Mouse (Mus musculus): Measurements from ENCODE around the gene Faf1. TPM values are rescaled to one million over a fixed set of nuclear protein-coding genes. Genes with fewer than 3 reads are reported as not detected.
"Not testable (repeated sequence)": the region's sequence is repeated elsewhere in the genome, so short reads cannot be mapped to it uniquely, and the experiment has no call there.

Gene Faf1
- total RNA-seq, 2 experiments from 2014 or later, result 24.9 to 27.2 TPM

DNA sequence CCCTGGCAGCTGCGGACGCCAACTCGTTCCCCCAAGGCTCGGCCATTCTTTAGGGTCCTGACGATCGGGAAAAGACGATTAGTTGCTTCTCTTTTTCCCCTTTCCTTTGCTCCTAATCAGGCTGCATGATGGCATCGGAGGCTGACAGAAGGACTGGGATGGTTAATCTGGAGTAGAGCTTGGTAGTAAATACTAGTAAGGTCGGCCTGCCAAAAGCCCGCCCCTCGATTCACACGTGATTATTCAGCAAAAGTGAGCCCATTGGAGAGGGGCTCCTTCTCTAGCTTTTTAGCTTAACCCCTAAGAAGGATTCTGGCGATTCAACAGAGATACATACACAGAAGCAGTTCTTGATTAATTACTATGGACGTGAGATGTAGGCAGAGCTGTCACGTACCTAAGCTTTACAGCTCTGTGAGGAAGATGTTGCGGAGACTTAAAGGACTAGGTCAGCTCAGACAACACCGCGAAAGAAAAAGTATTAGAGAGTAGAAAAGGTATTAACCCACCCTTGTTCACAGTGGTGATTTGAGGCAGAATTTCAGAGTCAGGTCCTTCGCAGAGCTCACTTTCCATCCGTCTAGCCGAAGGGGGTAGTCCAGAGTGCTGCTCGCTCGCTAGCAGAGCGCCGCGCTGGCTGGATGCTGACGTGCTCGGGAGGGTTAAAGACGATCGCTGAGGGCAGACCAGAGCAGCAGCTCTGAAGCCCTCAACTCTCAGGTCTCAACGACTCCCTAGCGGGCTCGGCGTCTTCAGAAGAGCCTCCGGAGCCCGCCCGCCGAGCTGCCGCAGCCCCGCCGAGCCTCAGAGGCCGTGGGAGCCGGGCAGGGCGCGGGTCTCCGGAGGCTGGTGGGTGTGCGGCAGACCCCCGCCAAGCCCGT lies 11.0 kb upstream of the Faf1 start:
- DNase-seq (ENCODE audit: low spot score in 2 of 2), result peak; percentile 46 to 80

DNA sequence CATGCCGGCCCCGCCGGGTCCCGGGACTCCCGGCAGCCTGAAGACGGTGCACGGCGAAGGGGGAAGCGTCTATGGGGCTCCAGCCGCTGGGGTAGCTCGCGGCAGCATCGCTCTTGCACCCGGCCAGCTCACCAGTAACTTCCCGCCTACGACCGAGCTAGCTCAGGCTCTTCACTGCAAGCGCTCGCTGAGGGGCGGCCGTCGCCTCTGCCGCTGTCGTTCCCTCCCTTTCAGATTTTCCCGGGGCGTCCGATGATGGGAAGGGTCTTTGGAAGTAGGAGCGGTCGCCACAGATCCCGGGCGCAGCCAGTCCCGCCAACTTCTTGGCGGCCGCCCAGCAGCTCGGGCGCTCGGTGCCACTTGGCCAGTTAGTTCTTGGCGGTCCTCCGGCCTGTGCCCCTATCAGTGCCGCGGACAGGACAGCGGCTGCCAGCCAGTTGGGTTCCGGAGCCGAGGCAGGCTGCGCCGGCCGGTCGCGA lies 10.4 kb upstream of the Faf1 start:
- DNase-seq (ENCODE audit: low spot score in 2 of 2), result peak; percentile 58 to 60

DNA sequence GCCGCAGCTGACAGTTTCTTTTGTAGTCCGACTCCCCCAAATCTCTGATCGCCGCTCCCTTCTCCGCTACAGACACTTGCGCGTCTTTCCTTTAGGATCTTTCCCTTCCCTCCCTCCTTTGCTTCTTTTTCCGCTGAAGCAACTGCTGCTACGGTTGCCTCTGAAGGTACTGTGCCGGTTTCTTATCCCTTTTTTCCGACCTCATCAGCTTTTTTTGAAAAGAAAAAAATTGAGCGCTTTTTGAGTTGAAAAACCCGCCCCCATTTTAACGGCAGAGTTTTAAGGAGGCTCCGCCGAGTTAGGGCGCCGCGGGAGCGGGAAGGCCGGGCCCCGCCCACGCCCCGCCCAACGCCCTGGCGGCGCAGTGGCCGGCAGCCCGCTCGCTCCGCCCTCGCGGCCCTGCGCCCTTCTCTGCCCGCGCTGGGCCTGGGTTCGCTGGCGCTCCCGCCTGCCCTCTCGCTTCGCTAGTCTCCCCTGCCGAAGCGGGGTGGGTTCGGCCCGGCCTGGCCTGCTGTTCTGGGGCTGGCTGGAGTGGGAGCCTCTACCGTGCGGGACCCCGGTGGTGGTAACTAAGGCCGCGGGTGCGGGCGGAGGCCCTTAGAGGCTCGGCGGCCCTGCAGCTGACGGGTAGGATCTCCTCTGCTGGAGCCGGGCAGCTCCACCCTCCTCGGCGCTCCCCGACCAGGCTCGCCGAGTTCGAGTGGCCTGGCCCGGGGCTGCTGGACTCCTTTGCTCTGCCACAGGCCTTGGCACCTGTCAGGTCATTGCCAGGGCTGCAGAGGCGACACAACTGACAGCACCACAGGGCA lies 9.7 kb upstream of the Faf1 start, which contains the start of gene Cdkn2c:
Cdkn2c (minus strand) TSS at position 729 of the 809 bp plus-strand sequence.
- DNase-seq (ENCODE audit: low spot score in 2 of 2), result peak; percentile 65 to 75

DNA sequence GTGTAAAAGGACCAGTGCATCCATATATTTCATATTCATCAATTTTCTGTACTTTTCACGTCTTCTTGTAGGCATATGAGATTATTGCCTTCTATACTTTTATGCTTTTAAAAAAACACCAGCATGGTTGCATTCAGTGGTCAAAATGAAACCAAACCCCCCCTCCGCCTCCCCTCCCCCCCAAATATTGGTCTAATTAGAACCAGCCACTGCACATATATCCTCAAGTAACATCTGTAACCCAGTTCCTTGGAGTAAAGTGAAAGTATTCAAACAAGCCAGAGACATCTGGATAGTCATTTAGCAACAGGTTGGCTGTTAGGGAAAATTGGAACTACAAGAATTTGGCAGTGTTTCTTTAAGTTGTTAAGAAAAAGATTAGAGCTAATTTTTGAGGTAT lies 8.9 kb upstream of the Faf1 start:
- no peak for DNase-seq (ENCODE audit: low spot score in 2 of 2)

DNA sequence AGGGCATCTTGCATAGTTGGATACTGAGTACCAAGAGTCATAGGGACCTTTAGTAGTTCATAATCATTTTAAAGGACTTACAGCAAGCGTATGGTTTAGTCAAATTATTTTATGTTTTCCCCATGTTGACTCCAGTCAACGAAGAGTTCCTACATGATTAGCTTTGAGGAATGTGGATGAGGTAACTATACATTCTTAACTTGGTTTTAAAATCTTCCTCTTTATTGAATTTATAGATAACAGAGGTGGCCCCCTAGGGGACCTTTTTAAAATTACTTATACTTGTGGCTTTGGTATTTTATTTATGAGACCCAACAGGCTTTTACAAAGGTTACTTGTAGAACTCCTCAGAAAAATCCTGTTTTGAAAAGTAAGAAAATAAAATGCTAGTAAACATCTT lies 6.2 kb upstream of the Faf1 start:
- no peak for DNase-seq (ENCODE audit: low spot score in 2 of 2)

DNA sequence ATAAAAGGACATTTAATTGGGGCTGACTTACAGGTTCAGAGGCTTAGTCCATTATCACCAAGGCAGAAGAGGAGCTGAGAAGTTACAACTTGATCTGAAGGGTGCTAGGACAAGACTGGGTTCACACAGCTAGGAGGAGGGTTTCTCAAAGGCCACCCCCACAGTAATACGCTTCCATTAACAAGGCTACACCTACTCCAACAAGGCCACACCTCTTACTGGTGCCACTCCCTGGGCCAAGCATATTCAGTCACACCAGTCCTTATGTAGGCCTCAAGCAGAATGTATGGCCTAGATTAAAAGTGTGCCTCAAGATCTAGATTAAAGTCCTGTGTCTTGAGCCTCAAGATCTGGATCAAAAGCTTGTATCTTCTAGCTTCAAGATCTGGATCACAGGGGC lies 4.4 kb upstream of the Faf1 start:
- DNase-seq (ENCODE audit: low spot score in 2 of 2), result no peak

DNA sequence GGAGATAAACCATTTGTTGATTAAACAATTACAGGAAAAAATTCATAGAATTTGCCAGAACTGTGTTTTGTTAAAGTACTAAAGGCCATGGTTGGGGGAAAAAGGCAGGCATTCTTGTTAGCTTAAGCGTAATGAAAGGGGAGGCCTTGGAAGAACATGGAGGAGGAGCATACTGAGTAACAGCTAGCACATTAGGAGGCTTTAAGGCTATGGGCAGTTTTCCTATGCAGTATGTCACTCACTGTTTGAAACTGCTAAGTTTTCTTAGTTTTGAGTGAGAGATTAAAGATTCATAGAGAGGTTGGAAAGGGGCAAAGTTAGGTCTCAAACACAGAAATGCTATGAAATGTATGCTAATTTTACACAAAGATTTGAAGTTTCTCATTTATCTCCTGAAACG lies 2.3 kb upstream of the Faf1 start:
- DNase-seq (ENCODE audit: low spot score in 2 of 2), result no peak

DNA sequence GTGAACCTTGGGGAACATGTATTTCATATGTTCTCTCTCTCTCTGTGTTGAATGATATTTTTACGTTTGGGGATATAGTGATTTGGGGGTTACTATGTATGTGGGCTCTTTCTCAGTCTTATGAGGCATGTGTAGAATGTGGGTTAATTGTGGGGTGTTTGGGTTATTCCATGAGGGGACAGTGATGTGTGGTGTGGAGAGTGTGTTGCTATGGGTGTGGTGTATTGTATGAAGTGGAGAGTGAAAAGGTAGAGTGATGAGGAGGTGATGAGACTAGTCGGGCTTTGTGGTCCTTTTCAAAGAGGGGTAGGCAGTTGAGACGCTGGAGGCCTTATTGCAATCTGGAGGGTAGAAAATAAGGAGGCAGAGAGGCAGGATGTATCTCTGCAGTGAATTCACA lies 833 bp downstream of the Faf1 start:
- DNase-seq (ENCODE audit: low spot score in 2 of 2), result no peak

DNA sequence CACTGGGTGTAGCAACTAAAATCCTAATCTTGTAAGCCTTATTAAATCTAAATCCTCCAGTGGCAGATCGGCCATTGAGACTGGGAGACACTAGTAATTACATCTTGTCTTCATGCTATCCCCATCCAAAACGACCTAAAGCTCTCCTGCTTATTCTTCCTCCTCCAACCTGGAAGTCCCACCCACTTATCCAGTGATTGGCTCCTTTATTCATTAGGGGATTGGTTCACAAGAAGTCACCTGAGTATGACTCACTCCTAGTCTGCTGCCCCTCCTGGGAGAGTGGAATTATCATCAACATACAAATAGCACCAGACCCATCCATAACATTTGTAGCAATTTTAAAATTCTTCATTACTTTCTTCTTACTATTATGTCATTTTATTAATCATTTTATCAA lies 7.2 kb downstream of the Faf1 start:
- no peak for DNase-seq (ENCODE audit: low spot score in 2 of 2)

DNA sequence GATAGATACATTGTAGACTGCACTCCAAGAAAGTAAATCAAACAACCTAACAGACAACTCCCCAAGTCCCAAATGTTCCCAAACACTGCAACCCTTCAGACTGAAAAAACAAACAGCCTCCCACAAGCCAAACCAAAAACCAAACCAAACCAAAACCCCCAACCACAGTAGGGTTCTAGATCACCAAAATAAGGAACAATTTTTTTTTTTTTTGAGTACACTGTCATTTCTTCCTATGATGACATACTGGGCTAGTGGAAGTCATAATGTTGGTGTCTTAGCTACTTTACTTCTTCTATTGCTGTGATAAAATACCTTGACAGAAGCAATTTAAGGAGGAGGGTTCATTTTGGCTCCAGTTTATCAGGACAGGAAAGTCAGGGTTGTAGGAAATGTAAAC lies 16.3 kb downstream of the Faf1 start:
- no peak for DNase-seq (ENCODE audit: low spot score in 2 of 2)

DNA sequence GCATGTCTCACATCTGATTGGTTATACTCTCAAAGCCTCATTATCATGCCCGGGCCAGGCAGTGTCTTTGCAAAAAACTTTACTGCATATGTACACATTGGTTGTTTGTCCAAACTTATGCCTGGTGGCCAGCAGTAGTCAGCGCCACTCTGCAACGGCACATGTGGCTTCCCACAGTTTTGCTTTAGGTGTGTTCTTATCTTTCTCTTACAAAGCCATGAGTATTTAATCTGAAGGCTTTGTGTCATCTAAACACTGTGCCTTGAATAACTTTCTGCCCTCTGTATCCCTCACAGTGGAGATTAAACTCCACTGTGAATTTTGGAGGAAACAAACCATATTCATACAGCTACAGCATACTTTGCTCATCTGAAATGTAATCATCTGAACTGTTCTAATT lies 24.3 kb downstream of the Faf1 start:
- DNase-seq (ENCODE audit: low spot score in 2 of 2), result not testable (repeated sequence)

DNA sequence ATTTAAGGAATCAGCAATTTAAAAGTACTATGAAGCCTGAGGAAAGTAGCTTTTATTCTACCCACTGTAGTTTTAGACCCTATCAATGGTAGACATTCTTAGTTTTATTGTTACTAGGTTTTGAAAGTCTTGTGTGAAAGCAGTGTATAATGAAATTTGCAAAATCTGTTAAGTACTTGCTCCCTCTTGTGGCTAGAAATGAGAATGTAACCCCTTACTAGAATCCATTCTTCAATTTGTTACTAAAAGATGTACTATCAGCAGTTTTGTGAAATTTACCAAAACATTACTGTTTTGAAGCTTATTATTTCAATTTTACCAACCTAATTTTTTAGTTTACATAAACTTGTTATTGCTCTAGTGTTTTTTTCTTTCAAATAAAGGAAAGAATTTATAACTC lies 27.2 kb downstream of the Faf1 start:
- peak in 1 of 2 experiments; percentile 62 for DNase-seq (ENCODE audit: low spot score in 2 of 2)

DNA sequence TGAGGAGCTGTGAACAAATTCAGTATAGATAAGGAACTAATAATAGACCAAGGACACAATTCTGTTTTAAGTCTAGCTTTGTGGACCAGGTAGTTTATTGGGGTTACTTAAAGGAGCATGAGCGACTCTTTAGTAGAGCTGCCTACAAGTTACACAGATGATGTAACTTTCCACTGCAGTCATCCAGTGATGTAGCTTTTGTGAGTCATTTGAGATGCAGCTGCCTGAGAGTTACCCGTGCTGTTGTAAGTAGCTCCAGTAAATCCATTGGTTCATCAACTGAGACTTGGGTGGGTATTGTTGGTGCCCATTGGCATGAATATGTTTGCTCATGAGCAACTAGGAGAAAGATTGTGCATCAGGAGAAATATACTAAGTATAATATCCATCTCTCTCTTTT lies 29.0 kb downstream of the Faf1 start:
- no peak for DNase-seq (ENCODE audit: low spot score in 2 of 2)

DNA sequence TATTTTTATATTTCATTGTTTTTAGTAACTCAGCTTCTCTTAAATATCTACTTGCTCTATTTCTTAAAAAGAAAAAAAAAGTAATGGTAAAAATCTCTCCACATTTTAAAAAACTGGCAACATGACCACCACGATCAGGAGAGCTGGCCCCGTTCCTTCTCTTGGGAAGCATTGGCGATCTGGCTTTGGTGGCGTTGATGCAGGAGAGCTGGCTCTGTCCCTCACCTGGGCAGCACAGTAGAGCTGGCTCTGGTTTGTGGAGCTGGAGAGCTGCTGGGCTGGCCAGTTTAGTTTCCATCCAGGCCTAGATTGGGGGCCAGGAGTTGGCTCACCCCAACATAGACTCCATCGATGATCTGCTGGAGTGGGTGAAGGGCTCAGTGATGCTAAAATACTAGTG lies 42.9 kb downstream of the Faf1 start:
- no peak for DNase-seq (ENCODE audit: low spot score in 2 of 2)

DNA sequence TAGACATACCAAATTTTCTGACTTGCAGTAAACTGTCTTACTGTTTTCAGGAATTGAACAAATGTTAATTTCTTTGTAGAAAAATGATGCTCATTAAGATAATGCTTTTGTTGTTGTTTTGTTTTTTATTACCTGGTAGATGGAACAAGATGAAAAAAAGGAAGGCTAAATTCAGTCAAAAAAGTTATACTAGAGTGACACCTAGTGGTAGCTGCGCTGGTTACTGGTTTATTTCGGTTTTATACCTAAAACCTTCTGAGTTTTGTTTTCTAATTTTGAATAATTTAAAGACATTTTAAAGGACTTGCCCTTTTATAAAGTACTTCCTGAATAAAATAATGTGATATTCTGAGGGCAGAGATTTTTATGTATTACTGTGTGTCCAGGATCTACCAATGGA lies 52.9 kb downstream of the Faf1 start:
- DNase-seq (ENCODE audit: low spot score in 2 of 2), result peak in 1 of 2 experiments; percentile 50

DNA sequence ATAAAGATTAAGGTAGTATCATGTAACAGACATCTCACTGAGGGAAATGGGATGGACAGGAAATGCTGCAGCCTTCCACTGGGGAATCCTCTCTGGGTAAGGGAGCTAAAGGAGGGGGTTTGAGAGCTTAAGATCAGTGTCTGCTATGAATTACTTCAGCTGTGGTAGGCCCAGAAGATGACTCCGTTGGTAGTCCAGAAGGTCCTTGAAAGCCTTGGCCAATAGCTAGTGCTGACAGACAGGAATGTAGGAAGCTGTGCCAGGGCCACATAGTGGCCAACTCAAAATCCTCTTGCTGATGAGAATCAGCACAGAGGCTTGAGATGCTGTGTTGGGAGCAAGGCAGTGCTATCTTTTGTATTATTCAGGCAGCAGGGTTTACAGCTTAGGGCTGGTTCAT lies 59.4 kb downstream of the Faf1 start:
- no peak for DNase-seq (ENCODE audit: low spot score in 2 of 2)

DNA sequence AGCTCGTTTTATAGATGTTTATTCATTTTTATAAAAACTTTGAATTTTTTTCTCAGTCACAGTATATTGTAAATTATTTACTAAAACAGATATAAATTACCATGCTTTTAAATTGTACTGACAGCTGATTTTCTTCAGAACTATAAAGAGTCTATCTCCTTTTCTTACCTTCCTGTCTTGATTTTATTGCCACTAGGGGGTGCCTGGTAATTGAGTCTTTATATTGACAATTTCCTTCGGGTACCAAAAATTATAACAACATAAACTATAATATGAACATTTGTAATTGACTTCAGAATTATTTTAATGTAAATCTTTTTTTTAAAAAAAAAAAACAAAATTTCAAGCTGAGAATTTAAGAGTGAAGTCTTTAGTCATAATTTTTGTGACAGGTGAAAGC lies 67.6 kb downstream of the Faf1 start:
- DNase-seq (ENCODE audit: low spot score in 2 of 2), result no peak

DNA sequence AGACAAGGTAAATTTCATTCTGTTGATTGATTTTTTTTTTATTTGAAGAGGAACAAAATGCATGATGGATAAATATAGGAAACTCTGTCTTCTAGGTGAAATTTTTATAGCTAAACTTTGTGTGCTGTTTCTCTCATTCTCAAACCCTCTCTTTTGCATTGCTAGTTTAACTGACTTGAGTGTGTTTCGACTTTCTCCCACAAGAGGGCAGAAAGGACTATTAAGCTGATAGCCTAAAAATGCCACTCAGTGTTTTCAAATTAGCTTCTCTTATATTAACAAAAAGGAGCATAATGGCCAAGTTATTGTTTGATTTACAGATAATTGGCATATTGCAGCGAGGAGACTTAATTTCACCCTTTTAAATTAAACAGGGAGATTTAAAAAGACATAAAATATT lies 82.6 kb downstream of the Faf1 start:
- peak; percentile 12 to 75 for DNase-seq (ENCODE audit: low spot score in 2 of 2)

DNA sequence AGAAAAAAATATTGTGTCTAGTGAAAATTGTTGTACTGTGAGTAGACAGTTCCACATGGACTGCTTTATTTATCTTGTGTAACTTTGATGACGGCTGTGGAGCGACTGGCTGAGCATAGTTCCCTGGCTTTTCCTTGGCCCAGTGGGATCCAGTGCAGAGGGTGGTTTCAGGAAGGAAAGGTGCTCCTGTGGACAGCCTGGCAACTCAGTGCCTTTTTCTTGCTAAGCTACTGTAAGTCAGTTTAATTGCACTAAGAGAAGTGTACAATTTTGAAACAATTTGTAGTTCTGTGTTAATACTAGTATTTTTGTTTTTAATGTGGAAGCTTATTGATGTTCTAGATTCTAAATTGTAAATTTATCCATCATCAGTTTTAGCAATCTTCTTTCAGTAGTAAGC lies 83.5 kb downstream of the Faf1 start:
- no peak for DNase-seq (ENCODE audit: low spot score in 2 of 2)

DNA sequence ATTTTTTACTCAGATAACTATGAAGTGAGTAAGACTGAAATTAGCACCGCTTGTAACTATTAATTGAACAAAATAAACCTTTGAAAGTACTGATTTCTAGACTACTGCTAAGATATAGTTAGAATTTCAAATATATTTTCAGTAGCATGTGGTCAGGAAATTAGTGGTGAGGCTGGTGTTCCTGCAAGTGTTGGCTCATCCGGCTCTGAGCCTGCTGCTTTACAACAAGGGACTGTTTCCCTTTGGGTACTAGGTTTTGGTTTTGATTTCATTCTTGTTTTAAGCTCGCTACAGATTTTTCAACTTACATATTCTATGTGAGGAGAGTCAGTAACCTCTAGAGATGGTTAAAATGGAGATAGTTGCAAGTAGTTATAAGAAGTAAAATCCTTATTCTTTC lies 84.1 kb downstream of the Faf1 start:
- no peak for DNase-seq (ENCODE audit: low spot score in 2 of 2)

DNA sequence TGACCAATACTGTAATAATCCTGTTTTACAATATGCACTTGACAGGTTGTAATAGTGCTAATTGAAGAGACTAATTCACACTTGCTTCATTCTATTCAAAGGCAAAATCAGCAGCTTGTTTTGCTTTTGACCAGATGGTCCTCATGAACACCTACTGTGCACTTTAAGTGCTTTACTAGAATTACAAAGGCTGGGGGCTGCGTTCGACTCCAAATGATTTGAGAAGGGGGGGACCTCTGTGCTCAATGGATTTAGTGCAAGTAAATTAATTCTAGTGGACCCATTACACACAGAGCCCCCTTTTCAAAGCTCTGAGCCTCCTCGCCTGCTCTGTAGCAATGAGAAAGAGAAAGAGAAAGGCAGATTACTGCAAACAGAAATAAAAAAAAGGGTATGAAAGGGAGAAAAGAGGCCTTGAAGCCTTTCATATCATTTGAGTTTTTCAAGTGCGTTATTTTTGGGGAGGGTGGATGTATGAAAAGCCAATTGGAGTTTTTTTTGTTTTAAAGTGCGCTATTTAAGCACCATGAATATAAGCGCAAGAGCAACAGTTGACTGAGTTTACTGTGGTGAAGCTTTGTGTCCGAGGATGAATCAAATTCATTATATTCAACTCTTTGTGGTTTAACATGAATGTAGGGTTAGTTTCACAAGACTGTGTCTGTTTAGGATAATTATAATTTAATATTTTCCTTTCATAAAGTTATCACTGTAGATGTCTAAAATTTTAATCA lies 86.5 kb downstream of the Faf1 start:
- peak; percentile 24 to 57 for DNase-seq (ENCODE audit: low spot score in 2 of 2)

DNA sequence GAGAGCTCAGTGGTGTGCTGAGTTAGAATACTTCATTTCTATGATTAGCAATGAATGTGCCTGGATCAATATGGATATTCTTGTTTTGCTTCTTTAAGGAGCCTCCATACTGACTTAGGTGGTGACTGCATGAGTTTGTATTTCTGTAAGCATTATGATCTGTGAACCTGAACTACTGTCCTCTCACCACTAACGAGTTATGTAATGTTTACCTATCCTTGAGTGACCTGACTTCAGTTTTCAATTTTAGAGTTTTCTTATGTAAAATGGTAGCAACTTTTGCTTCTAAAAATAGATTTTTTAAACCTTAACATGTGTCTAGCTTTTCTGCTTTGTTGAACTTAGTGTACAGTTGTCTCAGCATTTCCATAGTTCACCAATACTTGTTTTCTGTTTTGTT lies 92.7 kb downstream of the Faf1 start:
- no peak for DNase-seq (ENCODE audit: low spot score in 2 of 2)

All from layer of hippocampus, postnatal 14 days (tissue).